8 mouse cellular contexts compared by ENCODE assay signal in the genomic region with DNA sequence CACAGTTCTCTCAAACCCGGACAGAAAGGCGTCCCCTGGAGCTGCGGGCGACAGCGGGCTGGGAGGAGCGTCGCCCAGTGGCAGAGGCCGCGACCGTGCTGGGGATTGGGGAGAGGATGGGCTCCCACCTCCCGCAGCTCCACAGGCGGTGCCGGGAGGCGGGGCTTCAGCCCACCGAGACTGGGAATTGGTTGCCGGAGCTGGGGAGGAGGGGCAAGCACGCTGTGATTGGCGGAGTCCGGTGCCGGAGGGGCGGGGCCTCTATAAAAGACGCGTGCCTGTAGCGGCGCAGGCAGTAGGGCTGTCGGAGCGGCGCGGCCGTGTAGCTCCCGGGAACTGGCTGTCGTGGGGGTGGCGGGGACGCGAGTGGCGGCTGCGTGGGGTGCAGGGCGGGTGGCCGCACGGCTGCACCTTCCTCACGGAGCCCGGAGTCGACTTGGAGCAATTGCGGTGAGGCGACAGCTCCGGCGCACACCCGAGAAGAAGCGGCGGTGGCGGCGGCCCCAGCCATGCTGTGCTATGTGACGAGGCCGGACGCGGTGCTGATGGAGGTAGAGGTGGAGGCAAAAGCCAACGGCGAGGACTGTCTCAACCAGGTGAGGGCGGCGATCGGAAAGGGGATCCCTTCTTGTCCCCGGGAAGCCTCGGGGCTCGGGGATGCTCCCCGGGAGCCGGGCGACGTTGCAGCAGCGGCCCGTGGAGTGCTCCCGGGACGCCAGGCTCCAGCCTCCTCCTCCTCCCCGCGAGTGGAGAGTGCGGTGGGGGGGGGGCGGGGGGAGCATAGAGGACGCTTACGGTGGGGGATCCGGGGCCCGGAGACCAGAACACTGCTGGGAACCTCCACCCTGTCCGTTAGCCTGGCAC. TPM values are rescaled to one million over a fixed set of nuclear protein-coding genes. Genes with fewer than 3 reads are reported as not detected.
DNase-seq lines count a peak whose midpoint lies in the region; ATAC-seq and TF ChIP-seq lines count a peak whose summit lies in the region.

A gene (plus strand): TSS at position 295 of the 864 bp plus-strand sequence.

- peak within 1 kb of the TSS; percentile 76 for H3K4me3 ChIP-seq in lung, embryonic 15.5 days
- H3K4me3 ChIP-seq in olfactory bulb, adult 2 months (ENCODE audit: insufficient read depth, low read depth, low read length): peak within 1 kb of the TSS; percentile 63

- peak; percentile 97 for ATAC-seq in frontal cortex, adult (ENCODE audit: low TSS enrichment)
- peak; percentile 92 to 95 for ATAC-seq in hematopoietic stem cell, adult 5-6 weeks (replicated peaks in 1 of 2; ENCODE audit: insufficient read depth in 1 of 2, low FRiP score in 2 of 2, low TSS enrichment in 1 of 2, low read depth in 1 of 2, poor library complexity in 2 of 2, severe bottlenecking in 2 of 2)
- ATAC-seq in lung, embryonic 15.5 days (ENCODE audit: borderline replicate concordance, extremely low read depth, low FRiP score, low TSS enrichment): peak; percentile 98

- no peaks in the 10 kb centered on the region for H3K36me3 ChIP-seq in lung, embryonic 15.5 days

- peak within 1 kb of the TSS; percentile 98 for H3K4me2 ChIP-seq in lung, embryonic 15.5 days

- peak within 1 kb of the TSS; percentile 85 for H3K27ac ChIP-seq in lung, embryonic 15.5 days
- H3K27ac ChIP-seq in olfactory bulb, adult 2 months (ENCODE audit: insufficient read depth, low read depth, low read length): no peak within 1 kb of the TSS

- peaks cover 25% of the 10 kb centered on the region for H3K4me1 ChIP-seq in lung, embryonic 15.5 days
- peaks cover 8% of the 10 kb centered on the region; the same call in 1 of the 2 replicates for H3K4me1 ChIP-seq in olfactory bulb, adult 2 months (ENCODE audit: control insufficient read depth, insufficient read depth, low read length)

- DNase-seq in Muller cell, postnatal 12 days (ENCODE audit: inconsistent ontology term): peak; percentile 99
- DNase-seq in cerebellum, adult 9-10 months: peak; percentile 99
- DNase-seq in layer of hippocampus, adult 9-10 months (ENCODE audit: low spot score): peak; percentile 94
- peak; percentile 99 to 100 for DNase-seq in thymus, adult 18-20 months

- H3K9me3 ChIP-seq in lung, embryonic 15.5 days: no peaks in the 10 kb centered on the region

- TF ChIP-seq POLR2A in olfactory bulb, adult 2 months (IDR thresholded peaks at IDR 0.05; ENCODE audit: insufficient read depth, low read depth, low read length): peak; percentile 95

- no peaks in the 10 kb centered on the region for H3K27me3 ChIP-seq in lung, embryonic 15.5 days

- peak within 1 kb of the TSS; percentile 68 for H3K9ac ChIP-seq in lung, embryonic 15.5 days

- 0 out of 2 replicates have a peak, but pooled peaks have one; percentile 21 for TF ChIP-seq CTCF in olfactory bulb, adult 2 months (IDR thresholded peaks at IDR 0.05; ENCODE audit: insufficient read depth, low read depth, low read length)

- WGBS in lung, embryonic 15.5 days: under 1% methylated on average over 73 of the region's 81 CpGs
- under 1% methylated on average over 79 of the region's 81 CpGs for WGBS in olfactory bulb, adult 2 months

RNA-seq across cellular contexts. Expression of the gene that starts here (rescaled TPM):
- 26.1 and 30.1 TPM in 2 replicates for total RNA-seq in hematopoietic stem cell, adult 5-6 weeks (2017)
- polyA plus RNA-seq in lung, embryonic 15.5 days (2015; fragmentation: Nextera tagmentation; extraction: Ambion mirVana): 7.1 and 8.0 TPM in 2 replicates
- not detected in 2 replicates for polyA plus RNA-seq in olfactory bulb, adult 2 months (2012; ENCODE audit: insufficient read depth, insufficient read length, low replicate concordance, missing spikeins)
